Mouse (Mus musculus) kidney, adult 2 months (tissue): ENCODE results near the gene Mier3. TPM values are rescaled to one million over a fixed set of nuclear protein-coding genes. Genes with fewer than 3 reads are reported as not detected.

ENCODE experiments used
- DNase-seq: peaks from one replicate; pipeline ENCODE4 v3.0.0; 2021
- H3K27ac ChIP-seq: fragments of 200-500 bp; 2 replicates; pipeline ENCODE4 v1.5.1; 2012; ENCODE audit warnings: low read depth, low read length, control low read depth, inconsistent platforms; ENCODE audit not compliant: insufficient read depth
- H3K27me3 ChIP-seq: fragments of 200-500 bp; replicated peaks from 2 replicates; pipeline ENCODE4 v1.6.1; 2012; ENCODE audit warnings: mild to moderate bottlenecking, moderate library complexity, low read length, inconsistent platforms; ENCODE audit not compliant: control insufficient read depth, insufficient read depth
- H3K36me3 ChIP-seq: fragments of 200-500 bp; 2 replicates; pipeline ENCODE4 v1.6.1; 2012; ENCODE audit warnings: mild to moderate bottlenecking, moderate library complexity, low read length, inconsistent platforms; ENCODE audit not compliant: control insufficient read depth, insufficient read depth
- H3K4me1 ChIP-seq: fragments of 200-500 bp; 2 replicates; pipeline ENCODE4 v1.6.1; 2011; ENCODE audit warnings: low read length; ENCODE audit not compliant: control insufficient read depth, insufficient read depth
- H3K4me3 ChIP-seq: fragments of 200-500 bp; 2 replicates; pipeline ENCODE4 v1.5.1; 2011; ENCODE audit warnings: mild to moderate bottlenecking, low read depth, low read length, control low read depth; ENCODE audit not compliant: insufficient read depth
- CTCF ChIP-seq: fragments of 200-500 bp; conservative IDR thresholded peaks from 2 replicates; pipeline ENCODE4 v1.5.1; 2011; ENCODE audit warnings: low read depth, mild to moderate bottlenecking, control low read depth, low read length, moderate library complexity, mixed read lengths; ENCODE audit not compliant: insufficient read depth, insufficient read length
- POLR2A ChIP-seq: fragments of 200-500 bp; IDR thresholded peaks from one replicate; pipeline ENCODE4 v1.6.1; 2011; ENCODE audit warnings: low read depth, low read length, control low read depth
- WGBS: fragments of 180-500 bp; shearing (Covaris S2); methylation state at CpG from one replicate; pipeline ENCODE4 v1.1.7; 2018; 5-methylcytosine and 5-hydroxymethylcytosine counted together
- polyA plus RNA-seq: library from polyadenylated mRNA; depleted of rRNA; stranded (reverse); fragments of >200 nt; gene quantifications from 2 replicates; pipeline ENCODE4 v1.2.3, GENCODE M21; 2012; rRNA removed

The Mier3 gene
- polyA plus RNA-seq: 3.9 and 4.7 TPM in 2 replicates

- 95% methylated on average over 4 of the region's 4 CpGs for WGBS
- TF ChIP-seq POLR2A: no peak
- TF ChIP-seq CTCF: no peak
- Histone ChIP-seq H3K36me3 (no peaks in the 10 kb centered on the region), H3K27me3 (no peaks in the 10 kb centered on the region), H3K4me3 (no peak within 1 kb of the TSS), H3K4me1 (no peaks in the 10 kb centered on the region), H3K27ac (no peak within 1 kb of the TSS)
- DNase-seq: no peak
Measured at GRCm38 (mm10) chr13:111680679-111681078, at the start of gene Mier3. Mier3 (plus strand) TSS chr13:111680979.

- no peaks in the 10 kb centered on the region for H3K4me1 ChIP-seq
- TF ChIP-seq CTCF: no peak
- TF ChIP-seq POLR2A: no peak
- no peaks in the 10 kb centered on the region for H3K27me3 ChIP-seq
- H3K4me3 ChIP-seq: no peak overlapping the region
- H3K36me3 ChIP-seq: no peaks in the 10 kb centered on the region
- H3K27ac ChIP-seq: no peak overlapping the region
- 81% methylated on average over 16 of the region's 16 CpGs for WGBS
- DNase-seq: no peak
Measured at GRCm38 (mm10) chr13:111634163-111635160, 46.3 kb upstream of the Mier3 start.

GRCm38 (mm10) chr13:111640319-111640718 is 40.5 kb upstream of the Mier3 start:
- Histone ChIP-seq H3K27ac (no peak overlapping the region), H3K27me3 (no peaks in the 10 kb centered on the region), H3K4me1 (no peaks in the 10 kb centered on the region), H3K36me3 (no peaks in the 10 kb centered on the region), H3K4me3 (no peak overlapping the region)
- no peak for DNase-seq
- TF ChIP-seq POLR2A: no peak
- no peak for TF ChIP-seq CTCF
- 88% methylated on average over 6 of the region's 6 CpGs for WGBS

- no peak overlapping the region for H3K27ac ChIP-seq
- DNase-seq: no peak
- H3K4me3 ChIP-seq: no peak overlapping the region
- WGBS: 79% methylated on average over 2 of the region's 2 CpGs
- TF ChIP-seq CTCF (no peak), POLR2A (no peak)
- H3K36me3 ChIP-seq: no peaks in the 10 kb centered on the region
- H3K4me1 ChIP-seq: no peaks in the 10 kb centered on the region
- H3K27me3 ChIP-seq: no peaks in the 10 kb centered on the region
Measured at GRCm38 (mm10) chr13:111643636-111644035, 37.1 kb upstream of the Mier3 start.

- Histone ChIP-seq H3K4me1 (no peaks in the 10 kb centered on the region), H3K4me3 (no peak overlapping the region), H3K27ac (no peak overlapping the region), H3K36me3 (no peaks in the 10 kb centered on the region), H3K27me3 (no peaks in the 10 kb centered on the region)
- 64% methylated on average over 9 of the region's 9 CpGs for WGBS
- TF ChIP-seq POLR2A (no peak), CTCF (no peak)
- no peak for DNase-seq
Measured at GRCm38 (mm10) chr13:111646204-111646603, 34.6 kb upstream of the Mier3 start.

GRCm38 (mm10) chr13:111647279-111647678 is 33.5 kb upstream of the Mier3 start:
- H3K27me3 ChIP-seq: no peaks in the 10 kb centered on the region
- H3K4me3 ChIP-seq: no peak overlapping the region
- H3K27ac ChIP-seq: no peak overlapping the region
- no peaks in the 10 kb centered on the region for H3K4me1 ChIP-seq
- DNase-seq: no peak
- H3K36me3 ChIP-seq: no peaks in the 10 kb centered on the region
- TF ChIP-seq CTCF (no peak), POLR2A (no peak)
- 90% methylated on average over 4 of the region's 4 CpGs for WGBS

- no peak for TF ChIP-seq POLR2A
- TF ChIP-seq CTCF: no peak
- DNase-seq: no peak
- Histone ChIP-seq H3K4me3 (no peak overlapping the region), H3K4me1 (no peaks in the 10 kb centered on the region), H3K36me3 (no peaks in the 10 kb centered on the region), H3K27me3 (no peaks in the 10 kb centered on the region), H3K27ac (no peak overlapping the region)
- 73% methylated on average over 6 of the region's 6 CpGs for WGBS
Measured at GRCm38 (mm10) chr13:111651020-111651419, 29.8 kb upstream of the Mier3 start.
